Mouse (Mus musculus): Measurements from ENCODE around the gene Mroh7.

DNA sequence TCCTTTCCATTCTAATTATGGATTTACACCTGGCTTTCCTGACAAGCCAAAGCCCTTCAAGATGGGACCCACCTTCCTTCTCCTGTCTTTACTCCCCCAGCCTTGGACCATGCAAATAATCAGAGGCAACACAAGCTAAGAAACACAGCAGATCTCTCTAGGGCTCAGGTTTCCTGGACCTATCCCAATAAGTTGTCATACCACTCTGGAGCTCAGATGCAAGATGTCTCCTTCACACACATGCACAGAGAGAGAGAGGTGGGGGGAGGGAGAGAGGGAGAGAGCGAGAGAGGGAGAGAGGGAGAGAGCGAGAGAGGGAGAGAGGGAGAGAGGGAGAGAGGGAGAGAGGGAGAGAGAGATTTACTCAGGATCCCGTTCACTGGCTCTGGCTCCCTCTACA lies 98.4 kb downstream of the Mroh7 start:
- TF ChIP-seq CTCF (IDR thresholded peaks at IDR 0.05; ENCODE audit: insufficient read depth, low read length) (no peak), POLR2A (IDR thresholded peaks at IDR 0.05; ENCODE audit: borderline replicate concordance, extremely low read depth, low read depth, low read length) (no peak)

All from lung, adult 2 months (tissue).